Mouse (Mus musculus) ES-Bruce4 (cell line): ENCODE measurements around the gene Usp49. TPM values are rescaled to one million over a fixed set of nuclear protein-coding genes. Genes with fewer than 3 reads are reported as not detected.

Experiments
- H3K27ac ChIP-seq: 2 replicates; pipeline ENCODE4 v1.5.1; 2012; ENCODE audit warnings: low read length, inconsistent platforms; ENCODE audit not compliant: insufficient read depth
- H3K27me3 ChIP-seq: 2 replicates; pipeline ENCODE4 v1.6.1; 2012; ENCODE audit warnings: mild to moderate bottlenecking, low read length, inconsistent platforms; ENCODE audit not compliant: control insufficient read depth, poor library complexity, insufficient read depth, severe bottlenecking
- H3K36me3 ChIP-seq: 2 replicates; pipeline ENCODE4 v1.6.1; 2012; ENCODE audit warnings: inconsistent platforms, mild to moderate bottlenecking, low read length, moderate library complexity; ENCODE audit not compliant: control insufficient read depth, poor library complexity, insufficient read depth, severe bottlenecking
- H3K4me1 ChIP-seq: one replicate; pipeline ENCODE4 v1.8.1; 2011; ENCODE audit warnings: low read length; ENCODE audit not compliant: control insufficient read depth, insufficient read depth
- H3K4me3 ChIP-seq: 2 replicates; pipeline ENCODE4 v1.5.1; 2011; ENCODE audit warnings: low read depth, mild to moderate bottlenecking, low read length
- H3K9ac ChIP-seq: 2 replicates; pipeline ENCODE4 v1.6.1; 2012; ENCODE audit warnings: low read depth, mild to moderate bottlenecking, inconsistent platforms; ENCODE audit not compliant: poor library complexity, severe bottlenecking
- H3K9me3 ChIP-seq: replicated peaks from 2 replicates; pipeline ENCODE4 v1.6.1; 2012; ENCODE audit warnings: mild to moderate bottlenecking, low read length, inconsistent platforms; ENCODE audit not compliant: control insufficient read depth, poor library complexity, insufficient read depth, severe bottlenecking
- CTCF ChIP-seq: IDR thresholded peaks from one replicate; pipeline ENCODE4 v1.8.1; 2011; ENCODE audit warnings: low read depth, low read length
- EP300 ChIP-seq: IDR thresholded peaks from 2 replicates; pipeline ENCODE4 v1.6.1; 2011; ENCODE audit warnings: low read depth, low read length; ENCODE audit not compliant: insufficient read depth
- POLR2A ChIP-seq: IDR thresholded peaks from one replicate; pipeline ENCODE4 v1.8.1; 2011; ENCODE audit warnings: low read length; ENCODE audit not compliant: insufficient read depth
- polyA plus RNA-seq: library from polyadenylated mRNA; stranded (reverse); fragments of >200 nt; gene quantifications from 2 replicates; pipeline ENCODE4 v1.2.4, GENCODE M21; 2011; ENCODE audit warnings: low read depth; ENCODE audit not compliant: missing spikeins, insufficient read depth, insufficient read length

The Usp49 gene
- polyA plus RNA-seq, 1 experiment, result 16.8 TPM

GRCm38 (mm10) chr17:47602289-47602688 is 28.2 kb upstream of the Usp49 start:
- Histone ChIP-seq H3K27ac (no peak overlapping the region), H3K9me3 (no peaks in the 10 kb centered on the region), H3K27me3 (no peaks in the 10 kb centered on the region), H3K4me1 (peaks cover 5% of the 10 kb centered on the region), H3K4me3 (no peak overlapping the region), H3K36me3 (peaks cover 47% of the 10 kb centered on the region), H3K9ac (no peak overlapping the region)
- TF ChIP-seq EP300 (no peak), CTCF (no peak), POLR2A (no peak)

GRCm38 (mm10) chr17:47606220-47606619 is 24.3 kb upstream of the Usp49 start:
- Histone ChIP-seq H3K9me3 (no peaks in the 10 kb centered on the region), H3K36me3 (peaks cover 44% of the 10 kb centered on the region), H3K27me3 (no peaks in the 10 kb centered on the region), H3K4me1 (peaks cover 2% of the 10 kb centered on the region), H3K9ac (no peak overlapping the region), H3K27ac (no peak overlapping the region), H3K4me3 (no peak overlapping the region)
- TF ChIP-seq POLR2A (no peak), EP300 (no peak), CTCF (peak; percentile 58)

- no peaks in the 10 kb centered on the region for H3K27me3 ChIP-seq
- TF ChIP-seq EP300 (no peak), CTCF (no peak), POLR2A (no peak)
- H3K9ac ChIP-seq, result no peak overlapping the region
- no peak overlapping the region for H3K27ac ChIP-seq
- H3K4me3 ChIP-seq, result no peak overlapping the region
- no peaks in the 10 kb centered on the region for H3K4me1 ChIP-seq
- H3K9me3 ChIP-seq, result no peaks in the 10 kb centered on the region
- peaks cover 22% of the 10 kb centered on the region for H3K36me3 ChIP-seq
Measured at GRCm38 (mm10) chr17:47609182-47609581, 21.3 kb upstream of the Usp49 start.

DNA sequence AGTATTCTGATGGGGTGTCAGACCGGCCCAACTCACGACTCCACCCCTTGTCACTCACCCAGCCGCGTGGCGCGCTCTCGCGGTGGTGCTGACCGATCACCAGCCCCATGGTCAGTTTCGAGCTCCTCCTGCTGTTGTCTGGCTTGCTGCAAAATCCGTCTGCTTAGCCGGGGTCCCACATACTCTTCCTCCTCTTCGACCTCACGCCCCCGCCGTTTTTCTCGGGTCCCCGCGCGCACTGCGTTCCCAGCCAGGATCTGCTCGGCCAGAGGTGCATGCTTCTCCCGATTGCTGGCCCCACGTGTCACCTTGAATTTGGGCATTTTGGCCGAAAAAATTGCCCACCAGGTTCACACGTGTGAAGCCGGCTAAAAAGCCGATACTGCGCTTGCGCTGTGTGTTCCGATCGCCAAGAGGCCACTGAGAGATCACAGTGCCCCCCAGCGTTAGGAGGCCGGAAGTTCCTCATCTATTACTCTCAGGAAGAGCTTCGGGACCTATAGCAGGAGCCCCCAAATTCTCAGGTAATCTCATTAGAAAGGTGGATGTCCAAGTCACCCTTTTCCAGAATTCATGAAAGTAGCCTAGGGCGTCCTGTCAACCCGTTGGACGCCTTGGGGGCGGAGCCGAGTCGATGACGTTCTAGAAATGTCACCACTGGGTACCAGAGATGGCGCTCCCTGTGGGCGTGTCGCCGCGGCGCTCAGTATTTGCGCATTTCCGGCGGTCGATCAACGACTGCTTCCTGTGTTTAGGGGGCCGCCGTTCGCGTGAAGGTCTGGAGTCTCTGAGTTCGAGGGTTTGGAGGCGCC is 19.4 kb upstream of the Usp49 start, which contains the start of the genes Bysl, Med20 and Gm20517:
TSS of gene Bysl (minus strand) at position 644 of the 812 bp plus-strand sequence.
TSS of gene Med20 (plus strand) at position 734 of the 812 bp plus-strand sequence.
TSS of gene Gm20517 (plus strand) at position 741 of the 812 bp plus-strand sequence.
- Histone ChIP-seq H3K27ac (peak within 1 kb of the TSS; percentile 7; the same call in 1 of the 2 replicates), H3K27me3 (no peaks in the 10 kb centered on the region), H3K4me1 (no peaks in the 10 kb centered on the region), H3K9ac (peak within 1 kb of the TSS; percentile 53), H3K9me3 (no peaks in the 10 kb centered on the region), H3K36me3 (peaks cover 6% of the 10 kb centered on the region), H3K4me3 (peak within 1 kb of the TSS; percentile 86)
- TF ChIP-seq POLR2A (no peak), CTCF (peak; percentile 79)

DNA sequence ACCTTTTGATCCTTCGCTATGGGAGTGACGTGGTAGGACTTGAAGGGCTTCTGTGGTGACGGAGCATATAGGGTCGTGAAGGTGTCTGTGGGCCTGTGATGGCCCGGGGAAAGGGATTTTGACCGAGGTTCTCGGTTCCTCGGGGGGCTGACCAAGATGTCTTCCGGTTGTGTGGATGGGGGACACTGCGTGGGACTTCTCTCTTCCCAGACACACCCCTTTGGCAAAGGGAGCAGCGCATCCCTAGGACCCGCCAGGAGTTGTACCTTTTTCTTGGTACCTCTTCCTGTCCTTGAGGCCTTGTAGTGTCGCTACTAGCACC is 18.9 kb upstream of the Usp49 start:
- H3K36me3 ChIP-seq, result peaks cover 6% of the 10 kb centered on the region
- TF ChIP-seq EP300 (no peak), POLR2A (no peak), CTCF (no peak)
- H3K27ac ChIP-seq, result no peak overlapping the region

GRCm38 (mm10) chr17:47614018-47614417 is 16.5 kb upstream of the Usp49 start:
- no peak for TF ChIP-seq POLR2A
- peak; percentile 51 for TF ChIP-seq CTCF
- no peak for TF ChIP-seq EP300
- no peak overlapping the region for H3K4me3 ChIP-seq
- H3K27ac ChIP-seq, result no peak overlapping the region
- no peaks in the 10 kb centered on the region for H3K27me3 ChIP-seq
- H3K36me3 ChIP-seq, result peaks cover 7% of the 10 kb centered on the region
- no peaks in the 10 kb centered on the region for H3K4me1 ChIP-seq
- H3K9ac ChIP-seq, result no peak overlapping the region
- no peaks in the 10 kb centered on the region for H3K9me3 ChIP-seq

More for the DNA sequence above, 18.9 kb upstream of the Usp49 start:
- Histone ChIP-seq H3K9ac (peak overlapping the region; percentile 53), H3K9me3 (no peaks in the 10 kb centered on the region), H3K27me3 (no peaks in the 10 kb centered on the region), H3K4me1 (no peaks in the 10 kb centered on the region), H3K4me3 (peak overlapping the region; percentile 86)
